Mouse (Mus musculus) lung, adult 2 months (tissue): ENCODE data around the gene Spns2.

ENCODE experiments used
- CTCF ChIP-seq: fragments of 200-500 bp; IDR thresholded peaks from 2 replicates; pipeline ENCODE4 v1.5.1; 2011; ENCODE audit warnings: mild to moderate bottlenecking, low read length, control low read depth; ENCODE audit not compliant: insufficient read depth
- POLR2A ChIP-seq: fragments of 200-500 bp; IDR thresholded peaks from 2 replicates; pipeline ENCODE4 v1.6.1; 2011; ENCODE audit warnings: low read depth, mild to moderate bottlenecking, control low read depth, low read length, borderline replicate concordance; ENCODE audit errors: extremely low read depth

DNA sequence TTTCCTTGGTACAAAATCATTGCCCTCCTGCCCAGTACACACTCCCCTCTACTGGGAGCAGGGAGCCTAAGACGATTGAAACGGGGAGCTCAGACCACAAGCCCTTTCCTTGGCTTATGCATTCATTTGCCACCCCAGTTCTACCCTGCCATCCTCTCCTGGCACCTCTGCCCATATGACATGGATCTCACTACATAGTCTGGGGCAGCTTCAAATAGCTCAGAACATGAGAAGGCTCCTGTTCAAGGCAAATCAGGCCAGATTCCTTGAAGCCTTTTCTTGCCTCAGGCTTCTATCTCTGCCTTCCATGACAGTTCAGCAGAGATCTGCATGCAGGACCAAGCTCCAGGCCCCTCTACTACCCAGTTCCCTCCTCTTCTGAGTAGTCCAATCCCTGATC, 47.8 kb upstream of the Spns2 start:
- TF ChIP-seq POLR2A (no peak), CTCF (no peak)
